Mouse (Mus musculus) forebrain, embryonic 12.5 days (tissue): Measurements from ENCODE around the gene Sprr2i. TPM values are rescaled to one million over a fixed set of nuclear protein-coding genes. Genes with fewer than 3 reads are reported as not detected.

Experiments
- ATAC-seq: fragments of 200-750 bp; cut with Nextera tagmentation; 2 replicates; pipeline ENCODE4 v1.8.0; 2017; ENCODE audit warnings: moderate TSS enrichment; ENCODE audit not compliant: low FRiP score
- H3K27ac ChIP-seq: fragments of 300-500 bp; sonication (generic); 2 replicates; pipeline ENCODE4 v1.5.1; 2016; ENCODE audit warnings: mild to moderate bottlenecking
- H3K27me3 ChIP-seq: fragments of 300-500 bp; sonication (generic); 2 replicates; pipeline ENCODE4 v1.6.1; 2016; ENCODE audit warnings: mild to moderate bottlenecking
- H3K36me3 ChIP-seq: fragments of 300-500 bp; sonication (generic); replicated peaks from 2 replicates; pipeline ENCODE4 v1.6.1; 2016; ENCODE audit warnings: mild to moderate bottlenecking
- H3K4me1 ChIP-seq: fragments of 300-500 bp; sonication (generic); 2 replicates; pipeline ENCODE4 v1.6.1; 2016
- H3K4me2 ChIP-seq: fragments of 300-500 bp; sonication (generic); 2 replicates; pipeline ENCODE4 v1.6.1; 2016; ENCODE audit warnings: mild to moderate bottlenecking, moderate library complexity
- H3K4me3 ChIP-seq: fragments of 300-500 bp; sonication (generic); replicated peaks from 2 replicates; pipeline ENCODE4 v1.5.1; 2016; ENCODE audit warnings: mild to moderate bottlenecking
- H3K9ac ChIP-seq: fragments of 300-500 bp; sonication (generic); 2 replicates; pipeline ENCODE4 v1.6.1; 2016; ENCODE audit warnings: mild to moderate bottlenecking
- H3K9me3 ChIP-seq: fragments of 300-500 bp; sonication (generic); 2 replicates; pipeline ENCODE4 v1.6.1; 2016
- WGBS: fragments of 180-500 bp; shearing (Covaris S2); methylation state at CpG from one replicate; pipeline ENCODE4 v1.1.7; 2016; 5-methylcytosine and 5-hydroxymethylcytosine counted together
- polyA plus RNA-seq: library from polyadenylated mRNA; unstranded; fragments of >200 nt; fragmentation: Nextera tagmentation; extraction: Ambion mirVana; gene quantifications from 2 replicates; pipeline ENCODE4 v1.2.1, GENCODE M21; 2016

Sprr2i gene
- polyA plus RNA-seq, result not detected in 2 replicates

DNA sequence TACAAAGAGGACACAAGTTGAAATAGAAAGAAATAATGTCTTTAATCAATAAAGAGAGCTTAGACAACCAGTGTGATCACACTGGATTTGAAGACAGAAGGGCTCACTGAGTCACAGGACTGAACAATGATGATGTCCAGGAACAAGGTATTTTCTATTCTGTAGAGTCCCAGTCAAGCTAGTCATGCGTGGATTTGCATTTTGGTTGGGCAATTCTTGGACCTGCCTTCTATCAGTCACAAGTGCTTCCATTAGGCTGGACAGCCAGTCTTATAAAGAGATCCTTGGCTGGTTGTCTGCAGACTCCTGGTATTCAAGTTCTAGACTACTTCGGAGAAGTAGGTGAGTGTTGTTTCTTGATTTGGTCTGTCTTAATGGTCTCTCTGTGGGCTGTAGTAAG lies at the start of gene Sprr2i:
Sprr2i (plus strand) TSS at position 301 of the 400 bp plus-strand sequence.
- WGBS, result 88% methylated on average over 2 of the region's 2 CpGs
- Histone ChIP-seq H3K9me3 (no peaks in the 10 kb centered on the region), H3K4me3 (no peak within 1 kb of the TSS), H3K9ac (no peak within 1 kb of the TSS), H3K4me1 (no peaks in the 10 kb centered on the region), H3K36me3 (no peaks in the 10 kb centered on the region), H3K27me3 (no peaks in the 10 kb centered on the region), H3K4me2 (no peak within 1 kb of the TSS), H3K27ac (no peak within 1 kb of the TSS)
- no peak for ATAC-seq

DNA sequence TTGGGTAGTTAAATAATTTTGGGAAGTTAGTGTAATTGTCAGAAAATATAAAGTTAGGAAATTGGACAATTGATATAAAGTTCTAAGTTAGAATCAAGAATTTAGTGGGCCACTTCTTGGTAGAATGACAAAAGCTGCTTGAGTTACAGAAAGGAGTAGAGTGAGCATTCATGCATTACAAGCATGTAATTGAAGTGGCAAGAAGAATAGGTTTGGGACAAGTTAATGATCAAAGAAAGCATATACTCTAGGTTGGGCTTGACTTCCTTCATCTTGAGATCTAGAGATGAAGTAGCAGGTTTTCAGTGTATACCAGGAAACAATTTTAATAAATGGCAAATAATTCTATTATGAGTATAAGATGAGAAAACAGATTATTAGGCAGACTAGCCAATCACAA lies 46.2 kb upstream of the Sprr2i start:
- H3K4me3 ChIP-seq, result no peak overlapping the region
- H3K36me3 ChIP-seq, result no peaks in the 10 kb centered on the region
- no peak overlapping the region for H3K4me2 ChIP-seq
- no peaks in the 10 kb centered on the region for H3K4me1 ChIP-seq
- no peaks in the 10 kb centered on the region for H3K9me3 ChIP-seq
- no peak overlapping the region for H3K9ac ChIP-seq
- no peak overlapping the region for H3K27ac ChIP-seq
- ATAC-seq, result no peak
- H3K27me3 ChIP-seq, result no peaks in the 10 kb centered on the region

DNA sequence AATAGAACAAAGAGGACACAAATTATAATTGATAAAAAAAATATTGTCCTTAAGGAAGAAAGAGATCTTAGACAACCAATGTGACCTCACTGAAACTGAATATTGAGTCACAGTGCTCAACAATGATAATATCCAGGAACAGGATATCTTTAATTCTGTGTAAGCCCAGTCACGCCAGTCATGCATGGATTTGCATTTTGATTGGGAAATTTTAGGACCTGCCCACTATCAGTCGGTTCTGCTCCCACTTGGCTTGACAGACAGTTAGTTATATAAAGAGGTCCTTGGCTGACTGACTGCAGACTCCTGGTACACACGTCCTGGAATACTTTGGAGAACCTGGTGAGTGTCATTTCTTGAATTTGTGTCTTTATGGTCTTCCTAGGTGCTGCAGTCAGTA lies 42.9 kb upstream of the Sprr2i start, which contains the start of gene Sprr2f:
Sprr2f (plus strand) TSS at position 301 of the 400 bp plus-strand sequence.
- WGBS, result 75% methylated on average over 3 of the region's 3 CpGs
- no peak for ATAC-seq
- Histone ChIP-seq H3K4me1 (no peaks in the 10 kb centered on the region), H3K9ac (no peak within 1 kb of the TSS), H3K4me3 (no peak within 1 kb of the TSS), H3K9me3 (no peaks in the 10 kb centered on the region), H3K27me3 (no peaks in the 10 kb centered on the region), H3K27ac (no peak within 1 kb of the TSS), H3K4me2 (no peak within 1 kb of the TSS), H3K36me3 (no peaks in the 10 kb centered on the region)

DNA sequence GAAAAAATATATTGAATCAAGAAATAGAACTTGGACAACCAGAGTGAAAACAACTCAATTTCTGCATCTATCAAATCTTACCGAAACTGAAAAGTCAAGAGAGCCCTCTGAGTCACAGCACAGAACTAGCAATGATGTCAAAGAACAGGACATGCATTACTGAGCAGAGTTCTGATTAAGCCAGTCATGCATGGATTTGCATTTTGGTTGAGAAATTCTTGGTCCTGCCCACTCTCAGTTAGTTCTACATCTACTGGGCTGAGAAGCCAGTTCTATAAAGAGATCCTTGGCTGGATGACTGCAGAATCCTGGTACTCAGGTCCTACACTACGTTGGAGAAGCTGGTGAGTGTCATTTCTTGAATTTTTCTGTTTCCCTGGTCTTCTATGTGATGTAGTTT lies 34.2 kb upstream of the Sprr2i start:
- ATAC-seq, result no peak
- no peak overlapping the region for H3K4me3 ChIP-seq
- WGBS, result 89% methylated on average over 2 of the region's 2 CpGs
- no peak overlapping the region for H3K4me2 ChIP-seq
- H3K9ac ChIP-seq, result no peak overlapping the region
- no peak overlapping the region for H3K27ac ChIP-seq
- no peaks in the 10 kb centered on the region for H3K36me3 ChIP-seq
- H3K4me1 ChIP-seq, result no peaks in the 10 kb centered on the region
- no peaks in the 10 kb centered on the region for H3K27me3 ChIP-seq
- no peaks in the 10 kb centered on the region for H3K9me3 ChIP-seq

DNA sequence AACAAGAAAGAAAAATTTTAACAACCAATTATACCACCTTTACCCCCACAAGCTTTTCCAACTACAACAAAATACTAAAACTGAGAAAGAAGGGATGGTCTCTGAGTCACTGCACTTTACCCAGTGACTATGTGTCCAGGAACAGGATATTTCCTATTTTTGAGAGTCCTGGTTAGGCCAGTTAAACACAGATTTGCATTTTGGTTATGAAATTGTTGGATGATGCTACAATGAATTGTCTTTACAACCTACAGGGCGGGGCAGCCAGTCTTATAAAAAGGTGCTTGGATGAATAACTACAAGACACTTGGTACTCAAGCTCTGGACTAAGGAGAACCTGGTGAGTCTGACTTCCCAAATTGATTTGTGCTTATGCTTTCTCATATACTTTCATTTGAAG lies 22.4 kb upstream of the Sprr2i start, which contains the start of gene Sprr2h:
Sprr2h (plus strand) TSS at position 301 of the 400 bp plus-strand sequence.
- ATAC-seq, result no peak
- 79% methylated on average over 1 of the region's 1 CpGs for WGBS
- H3K27ac ChIP-seq, result no peak within 1 kb of the TSS
- no peaks in the 10 kb centered on the region for H3K27me3 ChIP-seq
- no peaks in the 10 kb centered on the region for H3K4me1 ChIP-seq
- H3K9me3 ChIP-seq, result no peaks in the 10 kb centered on the region
- H3K4me2 ChIP-seq, result no peak within 1 kb of the TSS
- H3K9ac ChIP-seq, result no peak within 1 kb of the TSS
- no peak within 1 kb of the TSS for H3K4me3 ChIP-seq
- no peaks in the 10 kb centered on the region for H3K36me3 ChIP-seq

DNA sequence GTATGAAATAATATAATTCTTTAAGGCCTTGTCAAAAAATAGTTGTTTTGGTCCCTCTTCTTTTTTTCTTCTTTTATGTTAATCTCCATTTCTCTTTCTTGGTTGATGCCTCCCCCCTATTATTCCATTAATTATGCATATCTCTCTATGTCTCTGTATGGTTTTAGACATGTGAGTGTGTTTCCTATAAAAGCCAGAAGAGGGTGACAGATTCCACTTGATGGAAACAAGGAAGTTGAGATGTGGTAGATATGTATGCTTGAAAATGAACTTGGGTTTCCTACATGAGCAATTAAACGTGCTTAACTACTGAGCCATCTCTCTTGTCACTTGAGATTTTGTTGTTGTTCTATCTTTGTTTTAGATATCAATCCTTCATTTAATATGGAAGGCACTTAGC lies 13.5 kb upstream of the Sprr2i start:
- H3K27me3 ChIP-seq, result no peaks in the 10 kb centered on the region
- no peak overlapping the region for H3K9ac ChIP-seq
- 65% methylated on average over 1 of the region's 1 CpGs for WGBS
- H3K9me3 ChIP-seq, result no peaks in the 10 kb centered on the region
- no peak overlapping the region for H3K4me3 ChIP-seq
- H3K4me1 ChIP-seq, result no peaks in the 10 kb centered on the region
- no peak for ATAC-seq
- H3K36me3 ChIP-seq, result no peaks in the 10 kb centered on the region
- H3K27ac ChIP-seq, result no peak overlapping the region
- no peak overlapping the region for H3K4me2 ChIP-seq

DNA sequence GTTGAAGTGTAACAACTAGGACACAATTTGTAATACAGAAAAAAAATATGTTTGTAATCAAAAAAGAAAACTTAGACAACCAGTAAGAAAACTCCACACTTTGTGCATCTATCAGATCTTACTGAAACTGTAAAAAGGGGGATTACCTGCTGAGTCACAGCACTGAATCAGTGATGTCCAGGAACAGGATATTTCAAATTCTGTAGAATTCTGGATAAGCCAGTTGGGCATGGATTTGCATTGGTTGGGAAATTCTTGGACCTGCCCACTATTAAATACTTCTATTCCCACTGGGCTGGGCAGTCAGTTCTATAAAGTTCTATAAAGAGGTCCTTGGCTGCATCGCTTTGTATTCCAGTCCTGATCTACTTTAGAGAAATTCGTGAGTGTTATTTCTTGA lies 10.0 kb downstream of the Sprr2i start, which contains the start of gene Sprr2j-ps:
Sprr2j-ps (plus strand) TSS at position 301 of the 400 bp plus-strand sequence.
- Histone ChIP-seq H3K9ac (no peak within 1 kb of the TSS), H3K9me3 (no peaks in the 10 kb centered on the region), H3K4me1 (no peaks in the 10 kb centered on the region), H3K4me2 (no peak within 1 kb of the TSS), H3K4me3 (no peak within 1 kb of the TSS), H3K27ac (no peak within 1 kb of the TSS), H3K27me3 (no peaks in the 10 kb centered on the region), H3K36me3 (no peaks in the 10 kb centered on the region)
- 87% methylated on average over 2 of the region's 2 CpGs for WGBS
- ATAC-seq, result no peak

DNA sequence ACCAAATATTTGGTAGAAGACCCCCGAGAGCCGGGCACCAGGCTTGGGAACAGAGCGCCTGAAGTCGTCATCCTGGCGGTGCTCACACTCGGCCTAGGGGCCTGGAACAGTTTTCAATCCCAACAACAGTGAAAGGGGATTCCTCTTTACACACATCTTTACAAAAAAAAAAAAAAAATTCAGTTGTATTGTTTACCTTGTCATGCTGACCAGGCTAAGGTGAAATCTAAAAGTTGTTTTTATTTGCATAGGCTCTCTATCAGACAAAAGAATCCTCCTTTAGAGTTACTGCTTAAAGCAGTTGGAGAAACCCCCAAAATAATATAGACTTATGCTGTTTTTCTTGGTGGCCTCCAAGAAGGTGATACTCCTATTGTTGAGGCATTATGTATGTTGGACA lies 21.5 kb downstream of the Sprr2i start, which contains the start of gene Gm9774:
Gm9774 (minus strand) TSS at position 101 of the 400 bp plus-strand sequence.
- Histone ChIP-seq H3K4me1 (no peaks in the 10 kb centered on the region), H3K27ac (no peak within 1 kb of the TSS), H3K4me2 (no peak within 1 kb of the TSS), H3K4me3 (no peak within 1 kb of the TSS), H3K9me3 (no peaks in the 10 kb centered on the region), H3K27me3 (no peaks in the 10 kb centered on the region), H3K36me3 (no peaks in the 10 kb centered on the region), H3K9ac (no peak within 1 kb of the TSS)
- 87% methylated on average over 6 of the region's 6 CpGs for WGBS
- no peak for ATAC-seq

DNA sequence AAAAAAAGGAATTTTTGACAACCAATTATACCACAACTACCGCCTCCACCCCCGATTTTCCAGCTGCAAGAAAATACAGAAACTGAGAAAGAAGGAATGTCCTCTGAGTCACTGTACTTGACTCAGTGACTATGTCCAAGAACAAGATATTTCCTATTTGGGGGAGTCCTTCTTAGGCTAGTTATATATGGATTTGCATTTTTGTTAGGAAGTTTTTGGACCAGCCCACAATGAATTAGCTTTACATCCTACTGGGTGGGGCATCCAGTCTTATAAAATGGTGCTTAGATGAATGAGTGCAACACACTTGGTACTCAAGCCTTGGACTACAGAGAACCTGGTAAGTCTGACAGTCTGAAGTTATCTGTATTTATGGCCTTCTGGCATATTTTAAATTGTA lies 24.5 kb downstream of the Sprr2i start, which contains the start of gene Sprr2k:
Sprr2k (plus strand) TSS at position 301 of the 400 bp plus-strand sequence.
- Histone ChIP-seq H3K4me3 (no peak within 1 kb of the TSS), H3K27ac (no peak within 1 kb of the TSS), H3K36me3 (no peaks in the 10 kb centered on the region), H3K4me2 (no peak within 1 kb of the TSS), H3K9me3 (no peaks in the 10 kb centered on the region), H3K4me1 (no peaks in the 10 kb centered on the region), H3K9ac (no peak within 1 kb of the TSS), H3K27me3 (no peaks in the 10 kb centered on the region)
- ATAC-seq, result no peak
- 98% methylated on average over 2 of the region's 2 CpGs for WGBS

DNA sequence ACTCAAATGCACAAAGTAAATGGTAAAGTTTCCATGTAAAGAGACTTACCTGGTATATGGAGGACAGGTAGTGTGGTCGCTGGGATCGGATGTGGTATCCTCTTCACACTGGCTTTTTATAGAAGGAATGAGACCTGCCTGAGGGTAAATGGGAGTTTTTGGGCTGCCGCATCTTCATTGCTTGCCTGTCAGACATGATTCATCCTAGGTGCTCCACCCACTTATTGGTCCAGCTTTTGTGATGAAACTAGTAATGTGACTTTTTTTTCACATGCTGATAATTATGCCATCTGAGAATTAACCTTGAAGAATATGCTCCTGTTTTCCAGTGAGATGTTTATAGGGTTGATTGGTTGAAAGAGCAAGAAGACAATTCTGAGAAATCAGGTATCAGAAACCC lies 30.9 kb downstream of the Sprr2i start, which contains the start of gene Sprr1b:
Sprr1b (minus strand) TSS at position 101 of the 400 bp plus-strand sequence.
- WGBS, result 93% methylated on average over 3 of the region's 3 CpGs
- H3K36me3 ChIP-seq, result no peaks in the 10 kb centered on the region
- H3K9ac ChIP-seq, result no peak within 1 kb of the TSS
- no peaks in the 10 kb centered on the region for H3K9me3 ChIP-seq
- no peaks in the 10 kb centered on the region for H3K4me1 ChIP-seq
- no peak within 1 kb of the TSS for H3K4me2 ChIP-seq
- ATAC-seq, result no peak
- H3K4me3 ChIP-seq, result no peak within 1 kb of the TSS
- no peaks in the 10 kb centered on the region for H3K27me3 ChIP-seq
- H3K27ac ChIP-seq, result no peak within 1 kb of the TSS

DNA sequence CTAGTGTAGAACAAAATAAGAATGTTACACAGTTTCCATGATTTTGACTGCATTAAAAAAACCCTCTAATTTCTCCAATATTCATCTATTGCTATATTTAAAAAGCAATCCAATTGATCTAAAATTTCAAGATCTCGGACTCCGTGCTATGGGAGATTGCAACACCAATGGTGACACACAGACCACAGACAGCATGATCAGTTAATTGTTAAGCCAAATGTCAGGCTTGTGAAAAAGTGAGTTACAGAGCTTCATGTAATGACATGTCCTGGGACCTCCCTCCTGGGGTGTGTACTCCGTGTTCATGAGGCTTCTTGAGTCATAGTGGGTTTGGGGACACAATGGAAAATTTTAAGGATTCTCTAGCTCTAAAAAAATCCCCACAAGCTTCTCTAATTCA lies 32.4 kb downstream of the Sprr2i start:
- H3K9ac ChIP-seq, result no peak overlapping the region
- no peaks in the 10 kb centered on the region for H3K9me3 ChIP-seq
- no peaks in the 10 kb centered on the region for H3K4me1 ChIP-seq
- H3K36me3 ChIP-seq, result no peaks in the 10 kb centered on the region
- WGBS, result 86% methylated on average over 3 of the region's 3 CpGs
- H3K27ac ChIP-seq, result no peak overlapping the region
- H3K4me3 ChIP-seq, result no peak overlapping the region
- no peaks in the 10 kb centered on the region for H3K27me3 ChIP-seq
- no peak for ATAC-seq
- no peak overlapping the region for H3K4me2 ChIP-seq

DNA sequence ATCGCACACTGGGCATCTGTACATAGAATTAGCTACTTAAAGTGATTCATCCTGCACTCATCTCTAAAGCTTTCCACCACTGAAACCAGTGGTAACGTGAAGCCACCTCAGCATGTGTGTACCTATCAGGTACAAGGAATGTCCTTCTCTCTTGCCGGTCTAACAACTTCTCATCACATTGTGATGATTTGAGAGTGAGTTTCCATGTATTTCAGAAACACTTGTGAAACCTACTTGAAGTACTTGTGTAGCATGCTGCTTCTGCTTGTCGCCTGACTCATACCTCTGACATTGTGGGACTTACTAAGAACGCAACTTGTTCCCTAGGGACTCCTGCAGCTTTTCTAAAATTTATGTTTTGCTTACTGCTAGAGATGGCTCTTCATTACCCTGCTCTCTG lies 47.4 kb downstream of the Sprr2i start:
- ATAC-seq, result no peak
- no peak overlapping the region for H3K27ac ChIP-seq
- H3K9ac ChIP-seq, result no peak overlapping the region
- no peaks in the 10 kb centered on the region for H3K36me3 ChIP-seq
- H3K27me3 ChIP-seq, result no peaks in the 10 kb centered on the region
- no peak overlapping the region for H3K4me3 ChIP-seq
- WGBS, result 91% methylated on average over 5 of the region's 5 CpGs
- no peaks in the 10 kb centered on the region for H3K4me1 ChIP-seq
- H3K4me2 ChIP-seq, result no peak overlapping the region
- no peaks in the 10 kb centered on the region for H3K9me3 ChIP-seq

DNA sequence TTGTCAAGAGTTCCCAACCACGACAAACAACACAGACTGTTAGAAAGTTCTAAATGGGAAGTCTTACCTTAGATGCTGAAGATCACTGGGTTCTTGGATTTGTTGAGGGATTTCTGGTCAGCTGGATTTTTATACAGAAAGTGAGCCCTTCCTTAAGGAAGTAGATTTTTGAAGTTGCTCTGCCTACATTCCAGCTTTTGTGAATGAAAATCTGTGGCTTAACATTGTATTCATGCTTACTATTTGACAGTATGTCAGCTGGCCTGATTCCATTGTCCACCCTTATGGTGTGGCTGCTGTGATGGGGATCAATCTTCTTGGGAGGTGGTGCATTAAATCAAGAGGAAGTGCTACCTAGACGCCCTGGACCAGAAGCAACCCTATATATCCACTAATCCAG lies 50.8 kb downstream of the Sprr2i start, which contains the start of gene Sprr3:
Sprr3 (minus strand) TSS at position 101 of the 400 bp plus-strand sequence.
- Histone ChIP-seq H3K4me3 (no peak within 1 kb of the TSS), H3K9ac (no peak within 1 kb of the TSS), H3K4me1 (no peaks in the 10 kb centered on the region), H3K4me2 (no peak within 1 kb of the TSS), H3K9me3 (no peaks in the 10 kb centered on the region), H3K27ac (no peak within 1 kb of the TSS), H3K27me3 (no peaks in the 10 kb centered on the region), H3K36me3 (no peaks in the 10 kb centered on the region)
- 68% methylated on average over 2 of the region's 2 CpGs for WGBS
- no peak for ATAC-seq
